Mouse (Mus musculus): Measurements from ENCODE around the gene Cenpa.
A peak's percentile ranks its signal among the peaks of the same experiment; 100 is the strongest.

Cenpa gene

GRCm38 (mm10) chr5:30666391-30667195, at the start of gene Cenpa:
Gene Cenpa, plus strand, starts transcription at chr5:30666777.
- peak; percentile 98 for DNase-seq

GRCm38 (mm10) chr5:30617357-30617756, 49.2 kb upstream of the Cenpa start:
- no peak for DNase-seq

GRCm38 (mm10) chr5:30617851-30618250, 48.7 kb upstream of the Cenpa start:
- DNase-seq, result no peak

- no peak for DNase-seq
Observed at GRCm38 (mm10) chr5:30618376-30619003, 48.1 kb upstream of the Cenpa start.

- no peak for DNase-seq
Observed at GRCm38 (mm10) chr5:30619211-30619610, 47.4 kb upstream of the Cenpa start.

GRCm38 (mm10) chr5:30620567-30620966, 46.0 kb upstream of the Cenpa start:
- no peak for DNase-seq

GRCm38 (mm10) chr5:30621211-30621790, 45.3 kb upstream of the Cenpa start:
- DNase-seq, result no peak

GRCm38 (mm10) chr5:30621844-30622176, 44.8 kb upstream of the Cenpa start:
- no peak for DNase-seq

GRCm38 (mm10) chr5:30622177-30622840, 44.3 kb upstream of the Cenpa start:
- DNase-seq, result peak; percentile 76

- peak; percentile 36 for DNase-seq
Observed at GRCm38 (mm10) chr5:30622841-30623185, 43.8 kb upstream of the Cenpa start.

GRCm38 (mm10) chr5:30623380-30623779, 43.2 kb upstream of the Cenpa start:
- no peak for DNase-seq

- no peak for DNase-seq
Observed at GRCm38 (mm10) chr5:30624311-30624710, 42.3 kb upstream of the Cenpa start.

- no peak for DNase-seq
Observed at GRCm38 (mm10) chr5:30624908-30625307, 41.7 kb upstream of the Cenpa start.

- DNase-seq, result no peak
Observed at GRCm38 (mm10) chr5:30625379-30625778, 41.2 kb upstream of the Cenpa start.

GRCm38 (mm10) chr5:30626331-30627105, 40.1 kb upstream of the Cenpa start:
- no peak for DNase-seq

GRCm38 (mm10) chr5:30628511-30628910, 38.1 kb upstream of the Cenpa start:
- no peak for DNase-seq

- no peak for DNase-seq
Observed at GRCm38 (mm10) chr5:30630401-30630800, 36.2 kb upstream of the Cenpa start.

GRCm38 (mm10) chr5:30632134-30632533, 34.4 kb upstream of the Cenpa start:
- no peak for DNase-seq

- DNase-seq, result no peak
Observed at GRCm38 (mm10) chr5:30636994-30637393, 29.6 kb upstream of the Cenpa start.

GRCm38 (mm10) chr5:30638041-30638440, 28.5 kb upstream of the Cenpa start:
- peak; percentile 73 for DNase-seq

- no peak for DNase-seq
Observed at GRCm38 (mm10) chr5:30643477-30644179, 22.9 kb upstream of the Cenpa start.

GRCm38 (mm10) chr5:30646036-30646435, 20.5 kb upstream of the Cenpa start:
- no peak for DNase-seq

Measured in retina, postnatal 1 day (tissue).